9 mouse cellular contexts compared by ENCODE assay signal in the genomic region with DNA sequence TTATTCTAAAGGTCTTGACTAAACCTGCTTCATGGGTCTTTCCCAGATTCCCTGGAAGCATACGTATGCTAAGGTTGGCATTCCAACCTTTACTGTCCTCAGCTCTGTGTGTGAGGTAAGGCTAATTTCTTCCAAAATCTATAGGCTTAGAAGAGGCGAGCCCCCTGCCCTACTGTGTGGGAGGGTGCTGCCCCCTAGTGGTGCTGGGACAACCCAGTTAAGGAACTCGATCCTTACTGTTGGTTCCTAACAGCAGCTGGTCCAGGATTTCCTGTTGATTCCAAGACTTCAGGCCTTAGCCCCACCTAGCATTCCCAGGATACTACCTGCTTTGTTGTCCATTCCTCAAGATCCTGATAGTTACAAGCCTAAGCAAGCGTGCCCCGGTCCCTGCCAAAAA. TPM values are rescaled to one million over a fixed set of nuclear protein-coding genes. Genes with fewer than 3 reads are reported as not detected.
DNase-seq lines count a peak whose midpoint lies in the region; TF ChIP-seq lines count a peak whose summit lies in the region.
"Had no signal": no experiment of that assay in that cellular context is flagged by ENCODE, and none has a peak within 500 bp of the region (broad histone marks: within the 10 kb centered on the region; RNA-seq: fewer than 3 reads in every experiment).

No protein-coding gene starts in this region.

- DNase-seq in CD4-positive helper T cell, adult 2 months (ENCODE audit: low read depth, low spot score), result peak; percentile 34
- peak; percentile 37 for DNase-seq in MEL-GATA-1-ER (ENCODE audit: extremely low read depth, low read depth)
- DNase-seq in cerebellum, adult 2 months, result peak; percentile 67 to 82
- peak; percentile 75 for DNase-seq in gastrocnemius, adult 18-20 months (ENCODE audit: low spot score)
- DNase-seq in kidney, postnatal 10 days, result peak; percentile 87
- DNase-seq in lung, adult 2 months, result peak; percentile 48
- peak; percentile 99 for DNase-seq in right cerebral cortex, postnatal 4 days

- H3K27me3 ChIP-seq in cerebellum, adult 2 months (ENCODE audit: control insufficient read depth, insufficient read depth, low read length), result no peaks in the 10 kb centered on the region

- peak; percentile 96 for TF ChIP-seq CTCF in cerebellum, adult 2 months (IDR thresholded peaks at IDR 0.05; ENCODE audit: borderline replicate concordance, insufficient read depth, low read depth, low read length)
- TF ChIP-seq CTCF in lung, adult 2 months (IDR thresholded peaks at IDR 0.05; ENCODE audit: insufficient read depth, low read length), result peak; percentile 74

- H3K4me3 ChIP-seq in cerebellum, adult 2 months (replicated peaks; ENCODE audit: insufficient read depth, low read depth, low read length), result no peak overlapping the region
- no peak overlapping the region for H3K4me3 ChIP-seq in lung, adult 2 months (replicated peaks; ENCODE audit: extremely low read depth, low read depth, low read length)
- H3K4me3 ChIP-seq: hindbrain, embryonic 15.5 days; stomach, embryonic 15.5 days had no signal

- WGBS in cerebellum, adult 2 months, result 26% methylated on average over 5 of the region's 5 CpGs
- WGBS in lung, adult 2 months, result 14% methylated on average over 5 of the region's 5 CpGs

- TF ChIP-seq POLR2A in cerebellum, adult 2 months (IDR thresholded peaks at IDR 0.05; ENCODE audit: borderline replicate concordance, insufficient read depth, low read length), result no peak
- TF ChIP-seq POLR2A in lung, adult 2 months (IDR thresholded peaks at IDR 0.05; ENCODE audit: borderline replicate concordance, extremely low read depth, low read depth, low read length), result no peak

- no peak overlapping the region for H3K27ac ChIP-seq in cerebellum, adult 2 months (ENCODE audit: insufficient read depth, low read length)
- H3K27ac ChIP-seq: hindbrain, embryonic 15.5 days; stomach, embryonic 15.5 days had no signal

- H3K4me1 ChIP-seq in cerebellum, adult 2 months (ENCODE audit: control insufficient read depth, insufficient read depth, low read length), result 0 out of 2 replicates have a peak, but pooled peaks cover 8% of the 10 kb centered on the region
- H3K4me1 ChIP-seq in lung, adult 2 months (ENCODE audit: control insufficient read depth, insufficient read depth, low read length), result 0 out of 2 replicates have a peak, but pooled peaks cover 3% of the 10 kb centered on the region

RNA-seq across cellular contexts. Expression of gene Kcnc4, which starts 2.8 kb away (rescaled TPM):
- polyA plus RNA-seq in cerebellum, adult 2 months (2012; rRNA removed), result 59.7 and 62.3 TPM in 2 replicates
- total RNA-seq in gastrocnemius, adult 18-20 months (2021), result 10 to 100 TPM; 53.1 to 95.8 TPM
- polyA plus RNA-seq in lung, adult 2 months (2012; rRNA removed), result 0.50 and 1.1 TPM in 2 replicates
- polyA plus RNA-seq: stomach, embryonic 15.5 days had no signal

RNA-seq across cellular contexts. Expression of gene Slc6a17, which starts 55.7 kb away (rescaled TPM):
- 158 and 176 TPM in 2 replicates for polyA plus RNA-seq in cerebellum, adult 2 months (2012; rRNA removed)
- total RNA-seq in gastrocnemius, adult 18-20 months (2021), result 1 to 10 TPM; 1.0 to 2.3 TPM
- 0.72 and 1.5 TPM in 2 replicates for polyA plus RNA-seq in lung, adult 2 months (2012; rRNA removed)

Comparison
In these comparisons a context has a peak if more than half of its experiments do, and no peak if none do; other contexts are left out.
1. DNase-seq: peak in every context shown above with its lines; median percentile 99 in right cerebral cortex, postnatal 4 days; 87 in kidney, postnatal 10 days; 75 in gastrocnemius, adult 18-20 months; 74 in cerebellum, adult 2 months; 48 in lung, adult 2 months; 37 in MEL-GATA-1-ER; 34 in CD4-positive helper T cell, adult 2 months.
2. RNA of gene Kcnc4, which starts 2.8 kb away (polyA plus RNA-seq): 59.7 to 62.3 TPM in cerebellum, adult 2 months; 0.50 to 1.1 TPM in lung, adult 2 months; every median in the first group is over 10 times any median in the second.
3. RNA of gene Slc6a17, which starts 55.7 kb away (polyA plus RNA-seq): 158 to 176 TPM in cerebellum, adult 2 months; 0.72 to 1.5 TPM in lung, adult 2 months; every median in the first group is over 10 times any median in the second.